Mouse (Mus musculus) cerebellum, adult 9-11 months (tissue): ENCODE results near the gene Zfhx3.

Source experiments
- DNase-seq: peaks from one replicate; pipeline ENCODE4 v3.0.0; 2022

The Zfhx3 gene

DNA sequence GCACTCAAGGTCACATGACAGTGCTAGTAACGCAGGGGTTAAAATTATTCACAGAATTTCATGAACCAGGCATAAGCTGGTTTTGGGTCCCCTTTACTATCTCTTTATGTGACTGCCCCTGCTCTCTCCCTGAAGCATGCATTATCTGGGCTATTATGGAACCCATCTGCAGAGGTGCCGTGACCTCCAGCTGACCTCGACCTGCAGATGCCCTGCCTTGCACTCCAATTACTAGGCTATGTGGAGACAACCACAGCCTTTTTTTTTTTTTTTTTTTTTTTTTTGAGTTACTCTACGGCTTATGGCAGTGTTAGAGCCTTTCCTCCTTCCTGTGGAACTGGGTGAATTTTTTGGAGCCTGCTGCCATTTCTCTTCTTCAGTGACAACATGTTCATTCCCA, 80.0 kb downstream of the Zfhx3 start:
- DNase-seq: no peak

DNA sequence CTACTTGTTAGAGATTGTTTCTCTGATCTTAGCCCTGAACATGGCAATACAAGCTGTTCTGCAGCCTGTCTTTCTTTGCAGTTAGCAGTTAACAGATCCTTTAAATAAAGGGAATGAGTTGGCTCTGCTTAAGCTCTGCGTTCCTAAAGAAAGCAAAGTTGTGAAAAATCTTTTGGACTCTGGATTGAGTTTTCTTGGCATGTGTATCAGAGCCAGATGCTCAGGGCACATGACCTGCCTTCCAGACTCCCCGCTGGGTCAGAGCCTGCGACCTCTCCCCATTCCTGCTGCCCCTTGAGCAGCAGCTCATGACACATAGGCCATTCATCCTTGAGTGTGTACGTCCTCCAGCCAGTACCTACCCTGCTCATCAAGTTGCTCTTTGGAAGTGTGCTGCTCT, 81.9 kb downstream of the Zfhx3 start:
- no peak for DNase-seq

DNA sequence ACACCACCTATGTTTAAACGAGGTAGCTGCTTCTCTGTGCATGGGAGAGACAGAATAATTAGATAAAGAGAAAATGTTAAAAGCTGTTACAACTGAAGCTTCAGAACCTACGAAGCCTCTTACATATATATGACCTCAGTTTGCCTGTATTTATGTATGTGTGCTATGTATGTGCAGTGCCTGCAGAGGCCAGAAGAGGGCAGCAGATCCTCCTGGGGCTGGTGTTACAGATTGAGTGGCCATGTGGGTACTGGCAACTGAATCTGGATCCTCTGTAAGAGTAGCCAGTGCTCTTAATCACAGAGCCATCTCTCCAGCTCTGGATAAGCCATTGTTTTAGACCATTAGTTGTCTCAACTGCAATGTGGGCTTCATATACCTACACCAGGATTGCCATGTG, 82.8 kb downstream of the Zfhx3 start:
- no peak for DNase-seq

DNA sequence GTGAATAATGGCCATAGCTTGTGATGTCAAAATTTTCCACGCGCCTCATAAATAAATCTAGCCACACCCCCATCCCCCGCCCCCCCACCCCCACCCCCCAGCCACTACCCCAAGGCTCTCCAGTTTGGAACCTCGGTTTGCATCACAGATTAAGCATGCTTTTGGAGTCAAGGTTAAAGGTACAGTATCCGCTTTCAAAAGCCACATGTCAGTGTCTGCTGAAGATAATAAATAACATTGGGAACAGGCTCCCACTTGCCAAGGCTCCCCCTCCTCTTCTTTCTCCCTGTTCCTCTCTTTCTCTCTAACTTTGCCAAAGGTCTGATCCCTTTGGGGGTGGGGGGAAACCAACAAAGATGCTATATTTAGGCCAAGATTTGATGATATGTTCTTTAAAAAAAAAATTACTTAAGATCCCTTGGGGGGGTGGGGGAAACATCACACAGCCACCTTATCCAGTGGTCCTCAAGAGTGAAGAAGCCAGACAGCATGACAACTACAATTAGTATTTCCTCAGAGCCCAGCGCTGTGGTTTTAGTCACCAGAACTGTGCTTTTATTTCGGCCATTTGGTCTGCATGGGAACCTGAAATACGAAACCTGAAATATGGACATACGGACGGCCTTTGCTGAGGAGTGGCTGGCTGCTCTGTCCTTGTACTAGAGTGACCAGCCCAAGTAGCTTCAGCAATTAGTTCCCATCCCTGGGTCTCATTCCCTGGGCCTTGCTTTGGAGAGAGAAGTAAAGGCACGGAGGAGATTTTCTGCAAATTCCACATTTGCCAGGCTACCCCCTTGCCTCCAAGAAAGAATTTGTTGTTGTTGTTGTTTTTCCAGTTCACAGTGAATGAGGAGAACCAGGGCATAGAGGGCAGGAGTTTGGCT, 84.4 kb downstream of the Zfhx3 start:
- DNase-seq: no peak

DNA sequence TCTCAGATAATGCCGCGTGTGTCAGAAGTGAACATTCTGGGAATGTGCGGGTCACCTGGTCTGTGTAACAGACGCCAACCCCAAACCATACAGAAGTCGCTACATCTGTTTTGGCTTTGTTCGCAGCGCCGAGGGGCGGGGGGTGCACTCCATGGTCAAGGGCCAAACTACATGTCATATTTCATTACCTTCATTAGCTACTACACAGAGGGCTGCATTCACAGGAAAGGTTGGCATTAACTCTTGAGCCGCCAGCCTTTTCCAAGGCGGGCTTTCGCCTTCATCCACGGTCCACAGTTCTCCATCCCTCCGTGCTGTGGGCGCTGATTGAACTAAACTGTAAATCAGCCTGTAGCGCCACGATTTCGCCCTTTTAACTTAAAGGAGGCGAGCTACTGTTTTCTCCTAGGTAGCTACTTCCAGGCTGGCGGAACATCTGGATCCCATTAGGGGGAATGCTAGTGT, 85.1 kb downstream of the Zfhx3 start:
- no peak for DNase-seq

DNA sequence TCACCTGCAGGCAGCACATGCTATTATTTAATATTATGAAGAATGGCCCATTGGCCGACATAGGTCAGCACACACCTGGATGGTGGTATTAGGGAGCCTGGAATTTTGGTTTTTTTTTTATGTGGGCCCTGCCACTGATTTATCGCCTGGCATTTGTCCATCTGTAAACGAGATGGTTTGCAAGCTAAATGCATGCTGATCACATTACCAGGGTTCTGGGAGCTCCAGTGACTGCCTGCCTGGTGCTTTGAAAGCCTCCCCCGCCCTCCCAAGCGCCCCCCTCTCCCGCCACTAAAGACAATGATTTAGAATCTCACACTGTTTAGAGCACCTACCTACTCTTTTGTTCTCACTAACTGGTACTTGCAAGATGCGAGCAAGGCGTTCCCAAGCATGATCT, 86.0 kb downstream of the Zfhx3 start:
- DNase-seq: no peak

DNA sequence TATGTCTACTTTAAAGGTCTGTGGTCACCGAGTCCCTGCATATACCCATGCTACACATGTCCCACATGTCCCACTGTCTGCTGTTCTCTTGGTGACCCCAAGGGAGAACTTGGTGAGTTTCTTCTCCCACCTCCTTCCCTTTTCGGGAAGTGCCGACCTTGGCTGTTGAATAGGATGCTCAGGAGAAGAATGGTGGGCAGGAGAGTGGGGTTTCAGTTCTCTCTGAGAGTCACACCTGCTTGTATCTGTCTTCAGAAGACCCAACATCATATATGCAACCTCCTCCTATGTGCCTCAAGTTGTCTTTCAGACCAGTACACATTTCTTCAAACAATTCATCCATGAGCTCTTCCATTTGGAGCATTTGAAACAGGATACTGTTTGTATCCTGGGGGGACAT, 88.7 kb downstream of the Zfhx3 start:
- DNase-seq: no peak

DNA sequence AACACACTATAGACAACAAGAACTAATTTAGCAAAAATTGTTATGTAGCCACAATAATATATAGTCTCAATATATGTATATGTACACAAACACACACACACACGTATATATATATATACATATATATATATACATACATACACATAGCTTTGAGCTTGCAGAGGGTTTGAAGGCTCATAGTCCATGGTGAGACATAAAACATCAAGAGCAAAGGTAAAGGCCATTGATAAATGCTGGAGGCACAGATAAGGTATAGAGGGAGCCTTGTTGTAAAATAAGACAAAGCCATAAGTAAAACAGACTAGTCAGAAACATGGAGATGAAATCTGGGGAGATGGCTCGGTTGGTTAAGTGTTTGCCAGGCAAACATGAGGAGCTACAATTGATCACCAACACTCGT, 91.6 kb downstream of the Zfhx3 start:
- no peak for DNase-seq

DNA sequence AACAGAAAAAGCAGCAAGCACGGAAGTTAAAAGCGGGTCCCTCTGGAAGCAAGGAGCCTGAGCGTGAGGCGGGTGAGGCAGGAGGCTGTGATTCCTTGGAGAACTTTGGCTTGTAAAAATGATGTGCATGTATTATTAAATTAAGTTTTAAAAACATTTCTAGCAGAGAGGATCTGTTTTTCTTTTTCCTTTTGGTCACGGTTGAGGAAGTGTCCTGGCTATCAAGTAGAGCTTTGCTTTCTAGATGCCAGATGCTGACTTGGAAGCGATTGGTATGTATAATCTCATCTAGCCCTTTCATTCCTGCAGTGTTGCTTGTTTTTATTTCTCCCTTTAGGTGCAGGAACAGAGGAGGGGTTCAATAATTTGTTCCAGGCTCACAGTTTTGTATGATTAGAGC, 92.3 kb downstream of the Zfhx3 start:
- DNase-seq: no peak

DNA sequence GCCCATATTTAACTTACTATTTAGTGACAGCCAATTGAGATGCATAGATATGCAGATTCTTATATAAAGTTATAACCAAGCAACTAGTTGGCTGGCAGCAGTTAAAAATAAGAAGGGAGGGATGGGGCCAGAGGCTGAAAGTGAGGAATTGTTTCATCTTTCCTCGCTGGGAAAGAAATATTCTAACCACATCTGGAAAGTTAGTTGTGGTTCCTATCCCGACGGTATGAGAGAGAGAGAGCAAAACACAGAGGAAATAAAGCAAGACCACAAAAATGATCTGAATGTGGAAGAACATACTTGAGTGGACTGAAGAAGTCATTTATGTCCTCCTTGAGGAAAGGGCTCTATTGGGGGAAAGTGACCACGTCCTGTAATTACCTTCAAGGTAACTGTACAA, 101.2 kb downstream of the Zfhx3 start:
- no peak for DNase-seq

DNA sequence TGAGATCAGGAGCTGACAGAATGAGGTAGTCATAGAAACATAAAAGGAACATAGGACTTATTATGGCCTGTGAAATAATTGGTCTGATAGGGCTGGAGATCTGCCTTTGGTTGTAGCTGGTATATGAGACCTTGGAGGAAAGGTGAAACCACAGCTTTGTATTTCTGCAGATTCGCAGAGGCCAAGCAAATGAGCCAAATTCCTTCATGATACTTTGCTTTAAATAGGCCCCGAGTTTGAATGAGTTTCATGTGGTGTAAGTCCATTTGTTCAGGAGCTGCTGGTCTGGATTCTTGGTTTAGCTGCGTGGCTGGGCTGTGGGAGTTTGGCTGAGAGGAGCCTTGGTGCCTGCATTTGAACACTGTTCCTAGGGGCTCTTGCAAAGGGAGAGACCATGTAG, 101.7 kb downstream of the Zfhx3 start:
- no peak for DNase-seq

DNA sequence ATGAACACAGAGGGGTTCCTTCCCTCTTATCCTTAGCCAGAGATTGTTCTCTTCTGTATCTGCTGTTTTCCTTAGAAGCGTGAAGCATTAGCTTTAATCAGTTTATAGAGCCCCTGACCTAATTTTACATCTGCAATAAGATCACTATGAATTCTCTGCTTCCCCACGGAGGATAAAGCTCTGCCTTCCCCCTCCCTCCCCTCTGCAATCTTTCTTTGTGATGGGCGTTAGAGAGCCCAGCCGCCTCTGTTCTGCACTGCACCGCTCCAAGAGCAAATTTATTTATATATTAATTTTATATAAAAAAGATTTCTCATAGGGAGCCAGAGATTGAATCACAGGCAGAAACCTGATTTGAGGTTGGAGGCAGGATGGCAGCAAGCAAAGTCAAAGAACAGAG, 113.8 kb downstream of the Zfhx3 start:
- DNase-seq: no peak

DNA sequence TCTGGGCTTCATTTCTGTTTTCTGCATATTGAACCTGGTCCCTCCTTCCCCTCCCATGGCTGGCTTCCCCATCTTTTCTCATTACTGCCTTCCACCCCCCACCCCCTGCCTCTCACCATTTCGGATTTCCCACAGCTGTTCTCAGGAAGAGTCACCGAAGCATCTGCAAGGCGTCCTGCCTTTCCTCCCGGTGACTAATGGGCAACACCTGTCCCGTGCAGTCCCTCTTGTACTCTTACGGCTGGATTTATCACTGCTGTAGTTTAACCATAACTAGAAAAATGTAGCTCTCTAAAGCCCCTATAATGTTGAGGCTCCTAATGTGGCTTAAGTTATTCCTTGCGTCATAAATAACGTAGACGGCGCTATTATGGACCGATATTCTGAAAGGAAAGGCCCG, 119.5 kb downstream of the Zfhx3 start:
- no peak for DNase-seq

DNA sequence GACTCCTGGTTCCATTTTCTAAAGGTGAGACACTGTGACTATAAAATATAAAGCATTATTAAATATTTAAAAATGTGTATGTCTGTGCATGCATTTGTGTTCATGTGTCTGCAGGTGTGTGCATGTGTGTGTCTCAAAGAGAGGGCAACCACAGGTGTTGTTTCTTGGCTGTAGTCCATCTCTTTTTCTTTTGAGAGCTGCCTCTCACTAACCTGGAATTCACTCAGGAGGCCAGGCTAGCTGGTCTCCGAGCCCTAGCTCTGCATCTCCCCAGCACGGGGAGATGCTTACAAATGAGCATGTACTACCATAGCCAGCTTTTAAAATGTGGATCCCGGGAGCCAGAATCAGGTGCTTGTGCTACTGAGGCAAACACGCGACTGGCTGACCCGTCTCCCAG, 124.7 kb downstream of the Zfhx3 start:
- DNase-seq: no peak

DNA sequence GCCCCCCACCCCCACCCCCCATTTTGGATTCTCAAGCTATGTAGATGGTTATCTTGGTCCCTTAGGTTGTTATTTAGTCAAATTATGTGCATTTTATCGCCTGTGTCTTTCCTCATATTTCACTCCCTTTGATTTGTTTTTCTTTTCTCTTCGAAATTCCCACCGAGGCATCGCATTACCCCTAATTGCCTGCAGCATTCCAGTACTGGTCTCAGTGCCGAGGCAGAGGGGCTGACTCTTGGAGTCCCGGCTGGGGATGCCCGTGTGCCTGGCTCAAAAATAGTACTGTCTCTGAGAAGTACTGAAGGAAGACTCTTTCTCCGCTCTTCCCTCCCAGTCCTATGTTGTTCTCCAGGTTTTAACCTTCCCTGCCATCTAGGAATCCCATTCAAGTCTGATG, 125.8 kb downstream of the Zfhx3 start:
- no peak for DNase-seq

DNA sequence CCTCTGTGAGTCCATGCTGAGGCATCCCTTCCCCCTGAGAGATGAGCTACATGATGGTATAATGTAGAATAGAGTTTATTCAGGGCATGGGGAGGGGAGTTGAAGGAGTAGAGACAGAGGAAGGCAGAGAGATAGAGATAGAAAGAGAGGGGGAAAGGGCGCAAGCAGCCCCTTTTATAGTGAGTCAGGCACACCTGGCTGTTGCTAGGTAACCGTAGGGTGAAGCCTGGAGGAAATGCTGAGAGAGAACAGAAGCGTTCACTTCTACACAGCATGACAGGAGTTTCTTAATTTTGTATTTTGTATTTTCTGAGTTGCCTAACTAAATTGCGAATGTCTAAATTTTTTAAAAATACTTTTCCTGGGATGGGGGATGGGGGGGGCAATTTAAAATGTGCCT, 128.0 kb downstream of the Zfhx3 start:
- DNase-seq: no peak

DNA sequence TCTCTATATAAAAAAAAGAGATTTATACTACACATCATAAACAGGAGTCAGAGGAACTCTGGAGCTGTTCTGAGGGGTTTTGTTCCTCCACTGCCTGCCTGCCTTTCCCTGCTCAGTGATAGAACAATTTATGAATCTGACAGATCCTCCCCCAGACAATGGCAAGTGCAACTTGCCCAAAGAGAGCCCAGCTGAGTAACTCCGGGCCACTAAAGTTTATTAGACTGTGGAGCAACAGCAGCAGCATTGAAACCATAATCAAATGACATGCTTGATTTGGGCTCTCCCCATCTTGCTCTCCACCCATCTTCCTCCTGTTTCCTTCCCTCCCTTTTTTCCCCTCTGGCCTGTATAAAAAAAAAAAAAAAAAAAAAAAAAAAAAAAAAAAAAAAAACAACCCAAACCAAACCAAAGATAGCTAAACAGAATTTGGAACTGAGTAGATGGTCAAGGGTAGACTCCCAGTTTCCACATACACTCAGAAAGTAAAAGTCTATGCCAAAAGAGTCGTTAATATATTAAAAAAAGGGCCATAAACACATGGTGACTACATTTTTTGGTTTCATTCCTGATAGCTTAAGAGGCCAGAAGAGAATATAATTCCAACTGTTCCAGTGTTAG, 129.8 kb downstream of the Zfhx3 start:
- DNase-seq: no peak

DNA sequence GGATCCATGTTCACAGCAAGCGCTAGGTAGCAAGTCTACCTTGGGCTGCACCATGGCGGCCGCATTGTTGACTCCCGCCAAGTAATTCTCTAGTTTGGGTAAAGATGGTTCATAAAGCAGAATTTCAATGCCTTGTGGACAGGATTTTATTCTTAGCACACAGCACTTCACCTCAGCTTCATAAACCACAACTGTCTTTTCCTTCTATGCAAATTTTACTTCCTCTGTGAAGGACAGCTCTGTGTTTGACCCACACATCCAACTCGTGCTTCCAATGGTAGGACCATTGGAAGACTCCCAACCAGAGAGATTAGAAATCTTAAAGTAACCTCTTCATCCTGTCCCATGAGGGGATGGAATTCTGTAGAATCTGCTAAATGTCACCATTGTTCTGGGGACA, 130.4 kb downstream of the Zfhx3 start:
- DNase-seq: no peak

DNA sequence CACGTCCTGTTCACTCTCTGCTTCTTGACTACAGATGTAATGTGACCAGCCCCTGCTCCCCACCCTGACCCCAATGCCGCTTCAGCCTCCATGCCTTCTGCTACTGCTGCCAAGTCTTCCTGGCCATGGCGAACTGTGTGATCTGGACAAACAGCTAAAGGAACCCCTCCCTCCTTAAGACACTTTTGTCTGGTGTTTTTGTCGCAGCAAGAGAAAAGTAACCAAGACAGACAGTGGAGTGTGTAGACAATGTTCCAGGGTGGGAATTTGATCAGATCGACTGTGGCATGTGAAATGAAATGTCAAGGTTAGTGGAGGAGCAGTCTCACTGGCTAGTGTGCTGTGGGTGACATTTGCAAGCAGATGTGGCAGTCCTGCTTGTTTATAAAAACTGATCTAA, 132.7 kb downstream of the Zfhx3 start:
- DNase-seq: no peak

DNA sequence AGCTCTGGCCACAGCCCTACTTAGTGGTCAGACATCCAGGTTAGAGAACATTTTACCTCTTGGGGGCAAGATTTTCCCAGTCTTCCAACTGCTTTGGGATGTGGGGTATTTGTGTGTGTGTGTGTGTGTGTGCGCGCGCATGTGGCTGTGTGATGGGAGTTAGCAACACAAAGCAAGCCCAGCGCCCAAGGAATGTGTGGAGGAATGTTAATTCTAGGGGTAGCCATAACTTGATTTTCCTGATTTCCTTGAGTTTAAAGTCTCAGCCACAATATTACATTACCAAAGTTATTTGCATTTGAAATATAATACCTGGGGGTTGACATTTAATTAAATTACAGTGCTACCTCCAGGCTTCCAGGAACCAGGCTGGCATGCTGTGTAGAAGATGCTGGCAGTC, 136.3 kb downstream of the Zfhx3 start:
- DNase-seq: no peak

DNA sequence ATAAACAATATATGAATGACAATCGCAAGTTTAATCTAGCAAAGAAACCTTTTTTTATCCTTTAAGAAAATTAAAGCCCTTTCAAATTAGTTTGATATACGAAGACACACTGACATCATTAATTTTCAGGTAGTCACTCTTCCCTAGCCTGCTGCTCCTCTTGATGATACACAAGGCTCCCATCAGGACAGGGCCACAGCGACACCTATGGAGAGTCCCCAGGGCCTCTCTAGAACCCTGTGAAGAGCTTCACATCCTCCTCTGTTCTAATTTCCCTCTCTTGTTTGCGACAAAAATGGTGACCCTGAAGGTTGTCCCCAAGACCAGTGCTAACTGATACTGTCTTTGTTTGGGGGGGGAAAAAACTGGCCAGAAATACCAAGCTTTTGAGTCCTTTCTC, 144.5 kb downstream of the Zfhx3 start:
- no peak for DNase-seq

DNA sequence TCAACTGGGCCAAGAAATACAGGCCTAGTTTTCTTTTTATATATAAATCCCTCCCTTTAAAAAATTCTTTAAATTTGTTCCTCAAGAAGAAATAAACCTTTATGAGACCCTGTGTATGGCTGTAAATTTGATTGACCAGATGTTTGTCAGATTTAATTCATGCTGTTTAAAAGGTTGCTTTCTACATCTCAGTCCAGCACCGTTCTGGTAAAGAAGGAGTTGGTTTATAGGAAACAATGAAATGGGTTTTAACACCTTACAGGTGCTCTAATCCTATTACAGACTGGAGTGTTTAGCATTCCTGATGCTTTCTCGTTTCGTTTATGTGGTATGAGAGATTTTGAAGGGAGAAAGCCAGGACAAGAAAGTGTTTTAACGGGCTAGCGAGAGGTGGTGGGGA, 147.2 kb downstream of the Zfhx3 start:
- DNase-seq: no peak

DNA sequence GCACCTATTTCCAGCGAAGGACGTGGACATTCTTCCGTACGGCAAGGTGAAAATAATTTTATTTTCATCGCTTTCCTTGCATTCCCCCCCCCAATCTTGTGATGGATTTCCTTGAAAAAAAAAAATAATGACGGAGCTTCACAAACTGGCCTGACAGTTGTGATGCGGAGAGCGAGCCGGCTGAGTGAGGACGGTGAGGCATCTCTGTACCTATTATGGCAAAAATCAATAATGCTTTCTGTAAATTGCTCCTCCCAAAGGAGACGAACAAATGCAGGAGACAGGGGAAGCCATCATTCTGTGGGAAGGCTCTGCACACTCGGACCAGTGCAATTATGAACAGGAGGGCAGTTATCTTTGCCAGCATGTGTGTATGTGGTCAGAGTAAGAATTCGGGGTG, 156.2 kb downstream of the Zfhx3 start:
- DNase-seq: no peak

DNA sequence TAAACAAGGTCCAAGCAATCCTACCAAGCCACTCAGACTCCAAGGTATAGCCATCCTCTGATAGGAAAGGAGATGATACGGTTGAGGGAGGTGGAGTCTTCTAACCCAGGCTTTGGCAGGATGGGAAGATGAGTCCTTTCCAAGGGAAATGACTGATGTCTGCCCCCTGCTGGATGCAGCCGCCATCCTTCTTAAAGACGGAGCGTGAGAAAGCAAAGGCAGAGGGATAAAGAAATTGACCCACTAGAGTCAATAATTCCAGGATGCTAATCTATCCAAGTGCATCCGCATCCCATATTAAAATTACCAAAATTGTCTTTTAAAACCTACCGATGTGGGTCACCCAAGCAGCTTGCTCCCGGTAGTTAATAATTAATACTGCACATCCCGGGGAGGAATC, 158.7 kb downstream of the Zfhx3 start:
- DNase-seq: no peak
